Mouse (Mus musculus) embryonic fibroblast, embryonic 13.5 days (primary cell): ENCODE data around the gene Ap1g1.

Experiments used
- CTCF ChIP-seq: IDR thresholded peaks from 2 replicates; pipeline ENCODE4 v1.5.1; 2011; ENCODE audit warnings: mild to moderate bottlenecking, control low read depth, low read length, moderate library complexity, borderline replicate concordance; ENCODE audit not compliant: insufficient read depth
- POLR2A ChIP-seq: IDR thresholded peaks from 2 replicates; pipeline ENCODE4 v1.6.1; 2011; ENCODE audit warnings: low read depth, mild to moderate bottlenecking, control low read depth, low read length, moderate library complexity

GRCm38 (mm10) chr8:109807401-109808119, 29.2 kb downstream of the Ap1g1 start:
- TF ChIP-seq CTCF: no peak
- no peak for TF ChIP-seq POLR2A
